Mouse (Mus musculus): ENCODE results near the gene Flywch2.

Gene Flywch2

GRCm38 (mm10) chr17:23785561-23786471 is at the start of gene Flywch2:
Gene Flywch2 (minus strand): TSS chr17:23786081.
- peak; percentile 56 for DNase-seq (ENCODE audit: low spot score)

DNA sequence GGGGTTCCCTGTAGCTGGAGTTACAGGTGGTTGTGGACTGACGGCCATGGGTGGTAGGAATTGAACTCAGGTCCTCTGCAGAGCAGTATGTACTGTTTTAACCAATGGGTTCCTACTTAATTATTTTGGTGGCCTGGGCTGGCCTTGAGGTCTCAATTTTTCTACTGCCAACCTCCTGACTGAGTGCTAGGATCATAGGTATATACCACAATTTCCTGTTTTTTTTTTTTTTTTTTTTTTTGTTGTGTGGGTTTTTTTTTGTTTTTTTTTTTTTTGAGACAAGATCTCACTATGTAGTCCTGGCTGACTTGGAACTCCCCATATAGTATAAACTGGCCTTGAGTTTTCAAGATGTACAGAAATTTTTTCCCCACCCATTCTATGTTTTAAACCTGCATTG is 45.3 kb upstream of the Flywch2 start:
- no peak for DNase-seq (ENCODE audit: low spot score)

GRCm38 (mm10) chr17:23829064-23829619 is 43.3 kb upstream of the Flywch2 start, which contains the start of gene Elob:
Gene Elob (minus strand): TSS chr17:23829136.
- DNase-seq (ENCODE audit: low spot score): peak; percentile 73

GRCm38 (mm10) chr17:23828271-23829001 is 42.6 kb upstream of the Flywch2 start:
- DNase-seq (ENCODE audit: low spot score): peak; percentile 55

DNA sequence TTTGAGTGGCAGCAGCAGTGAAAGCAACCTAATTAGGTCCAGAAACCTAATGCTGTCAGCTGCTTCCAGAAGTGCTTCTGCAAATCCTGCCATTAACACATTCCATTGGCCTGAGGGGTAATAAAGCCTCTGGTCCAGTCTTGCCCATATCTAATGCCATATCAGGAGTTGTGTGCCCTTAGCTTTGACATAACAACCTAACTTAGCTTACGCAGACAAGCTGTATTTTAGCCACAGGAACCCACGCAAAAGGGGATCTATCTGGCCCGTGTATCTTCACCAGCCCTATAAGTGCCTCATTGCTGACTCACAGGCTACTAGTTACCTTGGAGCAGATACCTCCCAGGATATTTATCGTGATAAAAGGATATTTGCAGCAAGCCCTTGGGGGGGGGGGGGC is 39.7 kb upstream of the Flywch2 start:
- no peak for DNase-seq (ENCODE audit: low spot score)

DNA sequence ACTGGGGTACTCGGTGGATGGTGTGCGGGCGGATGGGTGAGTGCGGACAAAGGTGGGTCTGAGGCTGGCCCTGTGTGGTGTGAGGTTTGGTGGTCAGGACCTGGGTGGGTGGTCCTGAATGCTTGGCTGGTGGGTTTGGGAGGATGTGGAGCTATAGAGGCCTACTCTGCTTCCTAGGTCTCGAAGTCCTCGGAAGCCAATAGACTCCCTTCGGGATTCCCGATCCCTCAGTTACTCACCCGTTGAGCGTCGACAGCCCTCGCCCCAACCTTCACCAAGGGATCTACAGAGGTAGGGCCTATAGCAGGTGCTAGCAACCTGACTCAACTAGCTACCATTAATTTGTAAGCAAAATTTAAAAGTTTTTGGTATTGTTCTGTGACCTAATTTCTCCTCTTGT is 37.7 kb upstream of the Flywch2 start:
- no peak for DNase-seq (ENCODE audit: low spot score)

GRCm38 (mm10) chr17:23823018-23823417 is 37.1 kb upstream of the Flywch2 start:
- no peak for DNase-seq (ENCODE audit: low spot score)

DNA sequence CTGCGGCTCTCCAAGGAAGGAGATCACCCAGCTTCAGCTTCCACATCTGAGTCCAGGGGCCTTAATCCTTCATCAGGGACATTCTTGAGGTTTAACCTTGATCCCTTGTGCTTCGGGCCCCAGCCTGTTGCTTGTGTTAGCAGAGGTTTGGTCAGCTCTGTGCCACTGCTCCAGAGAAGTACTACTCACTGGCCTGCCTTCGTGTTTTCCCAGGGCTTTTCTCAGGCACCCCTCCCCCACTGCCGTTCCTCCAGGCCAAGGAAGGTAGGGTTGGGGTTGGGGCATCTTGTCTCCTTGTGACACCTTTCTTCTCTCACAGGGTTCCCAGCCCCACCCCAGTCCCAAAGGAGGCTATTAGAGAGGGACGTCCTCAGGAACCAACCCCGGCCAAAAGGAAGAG is 36.2 kb upstream of the Flywch2 start:
- no peak for DNase-seq (ENCODE audit: low spot score)

- DNase-seq (ENCODE audit: low spot score): no peak
These were observed 34.9 kb upstream of the Flywch2 start for GRCm38 (mm10) chr17:23820731-23821130.

DNA sequence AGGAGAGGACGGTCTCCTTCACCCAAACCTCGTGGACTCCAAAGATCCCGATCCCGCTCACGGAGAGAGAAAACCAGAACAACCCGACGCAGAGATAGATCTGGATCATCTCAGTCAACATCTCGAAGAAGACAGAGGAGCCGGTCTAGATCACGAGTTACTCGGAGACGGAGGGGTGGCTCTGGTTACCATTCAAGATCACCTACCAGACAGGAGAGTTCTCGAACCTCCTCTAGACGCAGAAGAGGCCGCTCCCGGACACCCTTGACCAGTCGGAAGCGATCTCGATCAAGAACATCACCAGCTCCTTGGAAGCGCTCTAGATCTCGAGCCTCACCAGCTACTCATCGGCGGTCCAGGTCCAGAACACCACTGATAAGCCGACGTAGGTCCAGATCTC is 33.4 kb upstream of the Flywch2 start:
- DNase-seq (ENCODE audit: low spot score): no peak

GRCm38 (mm10) chr17:23818579-23818978 is 32.7 kb upstream of the Flywch2 start:
- DNase-seq (ENCODE audit: low spot score): no peak

GRCm38 (mm10) chr17:23815641-23816040 is 29.8 kb upstream of the Flywch2 start:
- no peak for DNase-seq (ENCODE audit: low spot score)

- DNase-seq (ENCODE audit: low spot score): no peak
These were observed 22.0 kb upstream of the Flywch2 start for GRCm38 (mm10) chr17:23807918-23808317.

- no peak for DNase-seq (ENCODE audit: low spot score)
These were observed 21.0 kb upstream of the Flywch2 start for GRCm38 (mm10) chr17:23806867-23807266.

GRCm38 (mm10) chr17:23804426-23805085 is 18.7 kb upstream of the Flywch2 start:
- no peak for DNase-seq (ENCODE audit: low spot score)

DNA sequence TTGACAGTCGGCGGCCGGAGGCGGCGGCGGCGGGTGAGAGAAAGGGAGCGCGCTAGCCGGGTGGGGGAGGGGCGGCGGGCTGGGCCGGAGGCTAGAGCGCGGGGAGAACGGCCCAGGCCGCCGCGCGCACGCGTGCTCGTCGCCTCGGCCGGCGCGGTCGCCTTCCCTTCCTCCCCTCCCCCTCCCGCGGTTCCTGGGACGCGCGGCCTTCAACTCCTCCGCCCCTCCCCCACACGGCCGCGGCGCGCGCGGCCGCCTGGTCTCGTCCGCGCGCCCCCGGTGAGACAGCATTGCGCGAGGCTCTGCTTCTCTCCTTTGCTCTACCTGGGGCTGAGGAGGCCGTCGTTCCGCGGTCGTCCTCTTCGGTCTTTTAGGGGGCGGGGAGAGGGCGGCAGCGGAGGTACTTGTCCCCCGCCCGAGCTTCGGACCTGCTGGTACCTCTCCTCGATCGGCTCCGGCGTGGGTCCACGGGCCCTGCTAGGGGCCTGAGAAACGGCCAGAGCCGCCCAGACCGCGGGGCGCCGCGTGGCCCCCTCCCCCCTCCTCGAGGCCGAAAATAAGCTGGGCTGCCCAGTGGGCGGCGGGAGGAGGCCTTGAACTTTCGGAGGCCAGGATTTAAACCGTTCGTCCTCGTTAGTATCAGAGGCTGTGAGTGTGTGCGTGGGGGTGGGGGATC is 17.6 kb upstream of the Flywch2 start:
- no peak for DNase-seq (ENCODE audit: low spot score)

GRCm38 (mm10) chr17:23802746-23803365 is 17.0 kb upstream of the Flywch2 start:
- DNase-seq (ENCODE audit: low spot score): peak; percentile 88

DNA sequence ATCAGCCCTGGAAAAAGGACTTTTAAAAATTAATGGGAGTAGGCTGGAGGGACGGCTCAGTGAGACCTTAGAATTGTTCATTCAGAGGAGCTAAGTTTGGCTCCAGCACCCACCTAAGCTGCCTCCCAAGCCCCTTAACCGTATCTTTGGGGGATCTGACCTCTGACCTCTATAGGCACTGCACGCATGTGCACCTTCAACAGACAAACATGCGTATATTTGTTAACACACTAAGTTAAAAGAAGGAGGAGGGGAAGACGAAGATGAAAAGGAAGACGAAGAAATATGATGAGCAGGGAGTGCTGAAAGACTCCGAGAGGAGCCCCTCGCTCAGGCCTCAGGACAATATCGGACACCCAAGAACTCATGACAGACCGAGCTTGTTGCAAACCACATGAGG is 15.7 kb upstream of the Flywch2 start:
- no peak for DNase-seq (ENCODE audit: low spot score)

- no peak for DNase-seq (ENCODE audit: low spot score)
These were observed 11.4 kb upstream of the Flywch2 start for GRCm38 (mm10) chr17:23797316-23797715.

GRCm38 (mm10) chr17:23795323-23795722 is 9.4 kb upstream of the Flywch2 start:
- no peak for DNase-seq (ENCODE audit: low spot score)

- DNase-seq (ENCODE audit: low spot score): no peak
These were observed 5.1 kb upstream of the Flywch2 start for GRCm38 (mm10) chr17:23791079-23791357.

Measured in spleen, adult 12 weeks (tissue).